Mouse (Mus musculus) naive thymus-derived CD4-positive, alpha-beta T cell, adult 5 months (primary cell): ENCODE measurements around the gene Scgb2b19. TPM values are rescaled to one million over a fixed set of nuclear protein-coding genes. Genes with fewer than 3 reads are reported as not detected.

Experiments used
- polyA plus RNA-seq: library from polyadenylated mRNA; unstranded; fragments of 100-300 nt; shearing (Covaris generic); gene quantifications from one replicate; pipeline ENCODE4 v1.2.1, GENCODE M21; 2017

Gene Scgb2b19
- not detected for polyA plus RNA-seq

DNA sequence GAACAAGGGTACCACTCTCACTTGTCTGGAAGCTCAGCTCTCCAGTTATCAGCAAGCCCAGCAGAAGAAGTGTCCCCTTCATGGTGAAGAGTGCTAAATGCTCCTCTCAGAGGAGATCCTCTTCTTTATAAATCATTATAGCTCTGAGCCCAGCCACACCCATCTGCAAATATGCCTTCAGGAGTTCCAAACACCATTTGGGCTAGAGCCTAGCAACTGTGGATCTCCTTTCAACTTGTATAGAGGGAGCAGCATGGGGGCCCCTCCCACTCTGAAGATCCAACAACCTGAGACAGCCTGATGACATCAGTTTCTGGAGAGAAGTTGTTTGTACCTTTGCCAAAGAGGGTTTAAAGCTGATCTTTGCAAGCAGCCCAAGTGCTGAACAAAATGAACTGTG lies at the start of gene Scgb2b19:
Gene Scgb2b19, minus strand, starts transcription at position 101 of the 400 bp plus-strand sequence.

DNA sequence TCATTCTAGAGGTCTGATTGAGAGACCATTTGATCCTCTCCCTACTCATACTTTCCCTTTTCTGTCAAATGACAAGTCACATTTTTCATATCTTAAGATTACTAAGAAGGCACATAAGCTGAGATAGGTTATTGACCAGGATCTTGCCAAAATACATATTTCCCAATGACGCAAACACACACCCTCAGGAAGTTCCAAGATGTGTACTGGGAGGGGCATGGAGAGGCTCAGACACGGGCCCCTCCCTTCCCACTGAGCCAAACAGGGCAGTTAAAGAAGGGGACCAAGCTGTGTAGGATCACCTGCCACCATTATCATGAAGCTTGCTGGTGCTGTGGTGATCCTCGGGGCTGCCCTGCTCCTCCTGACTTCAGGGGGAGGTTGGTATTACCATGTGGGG lies 6.9 kb upstream of the Scgb2b19 start, which contains the start of gene Scgb1b19:
Gene Scgb1b19, plus strand, starts transcription at position 301 of the 400 bp plus-strand sequence.

Other genes starting within 250 kb of the Scgb2b19 start
- gene Scgb2b17, start 223.8 kb downstream of the Scgb2b19 start, polyA plus RNA-seq, result not detected
- not detected for gene Scgb1b17, start 216.9 kb downstream of the Scgb2b19 start, polyA plus RNA-seq
- not detected for gene Scgb2b18, start 106.5 kb downstream of the Scgb2b19 start, polyA plus RNA-seq
- gene Scgb1b18, start 94.8 kb downstream of the Scgb2b19 start, polyA plus RNA-seq, result not detected
- not detected for gene Scgb1b19, start 7.0 kb upstream of the Scgb2b19 start, polyA plus RNA-seq
- not detected for gene Scgb2b20, start 86.0 kb upstream of the Scgb2b19 start, polyA plus RNA-seq
- gene Scgb1b20, start 92.9 kb upstream of the Scgb2b19 start, polyA plus RNA-seq, result not detected
- not detected for gene Scgb2b21, start 240.1 kb upstream of the Scgb2b19 start, polyA plus RNA-seq